Mouse (Mus musculus) left cerebral cortex, adult 6 months (tissue): ENCODE results near the gene Rce1. TPM values are rescaled to one million over a fixed set of nuclear protein-coding genes. Genes with fewer than 3 reads are reported as not detected.

Experiments
- long read RNA-seq, 2 experiments: library from polyadenylated mRNA; unstranded; transcript quantifications; one replicate each; pipeline ENCODE4 v2.0.0; 2019 to 2020
- polyA plus RNA-seq: library from polyadenylated mRNA; unstranded; fragments of <200 nt; fragmentation: Nextera tagmentation; gene quantifications from 2 replicates; pipeline ENCODE4 v1.2.3, GENCODE M21; 2021

Rce1 gene
- polyA plus RNA-seq = 39.4 and 51.1 TPM in 2 replicates
- long read RNA-seq, experiment 1, transcript Rce1-202 (7 exons, 862 nt) = minor isoform, 7 of 130 reads
- long read RNA-seq, experiment 1, transcript Rce1-201 (8 exons, 1,425 nt) = major isoform, 46 of 130 reads
- long read RNA-seq, experiment 1, transcript Rce1-207 (8 exons, 1,455 nt) = minor isoform, 11 of 130 reads
- long read RNA-seq, experiment 1, partial matches to known transcripts = 10 of 130 reads
- long read RNA-seq, experiment 1, other reads (novel, unspliced or antisense) = 53 of 130 reads
- long read RNA-seq, experiment 2, transcript Rce1-207 (8 exons, 1,455 nt) = minor isoform, 6 of 50 reads
- long read RNA-seq, experiment 2, transcript Rce1-201 (8 exons, 1,425 nt) = major isoform, 14 of 50 reads
- long read RNA-seq, experiment 2, partial matches to known transcripts = 6 of 50 reads
- long read RNA-seq, experiment 2, other reads (novel, unspliced or antisense) = 23 of 50 reads

GRCm38 (mm10) chr19:4625179-4625828 lies at the start of gene Rce1:
Rce1 (minus strand) TSS chr19:4625641.

DNA sequence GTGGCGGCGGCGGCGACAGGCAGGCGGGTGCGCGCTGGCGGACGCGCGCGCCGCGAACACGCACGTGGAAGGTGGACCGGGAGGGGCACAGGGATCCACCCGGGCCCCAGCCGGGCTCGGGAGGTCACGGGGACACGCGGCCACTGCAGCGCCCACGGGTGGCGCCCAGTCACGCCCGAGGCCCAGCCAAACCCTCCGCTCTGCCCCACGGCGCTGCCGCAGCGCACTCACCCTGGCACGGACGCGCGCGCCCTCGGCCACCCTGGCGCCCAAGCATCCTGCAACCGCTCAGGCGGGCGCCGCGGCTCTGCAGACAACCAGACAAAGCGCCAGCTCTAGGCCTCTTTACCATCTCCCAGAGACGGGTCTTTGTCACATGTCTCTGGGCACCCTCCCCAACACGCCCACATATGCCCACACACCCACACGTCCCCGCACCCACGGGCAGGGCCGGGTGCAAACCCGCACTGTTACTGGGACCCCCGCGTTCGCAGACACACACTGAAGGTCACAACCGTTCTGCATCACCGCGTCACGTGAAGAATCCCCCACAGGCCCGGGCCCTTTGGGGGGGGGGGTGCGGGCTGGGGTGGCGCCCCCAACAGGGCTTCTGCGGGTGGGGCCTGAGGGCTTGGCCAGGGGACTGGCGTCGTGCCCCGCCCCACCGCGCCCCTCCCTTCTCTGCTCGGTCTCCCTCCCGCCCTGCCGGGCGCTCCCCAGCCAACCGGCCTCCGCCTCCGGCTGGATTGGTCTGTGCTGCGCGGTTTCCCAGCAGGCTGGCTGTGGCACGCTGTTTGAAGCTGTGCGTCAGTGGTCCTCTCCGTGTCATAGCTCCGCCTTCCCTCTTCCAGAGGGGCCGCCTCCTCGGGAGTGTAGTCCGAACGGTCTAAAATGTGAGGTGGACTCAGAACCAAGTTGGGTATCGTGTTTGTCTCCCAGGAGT lies 10.0 kb downstream of the Rce1 start, which contains the start of gene Lrfn4:
Lrfn4 (minus strand) TSS at position 517 of the 943 bp plus-strand sequence.

Other genes with a start within 250 kb of the Rce1 start
- gene Kdm2a, start 227.4 kb downstream of the Rce1 start, polyA plus RNA-seq = 8.5 and 13.1 TPM in 2 replicates
- gene Rhod, start 186.2 kb downstream of the Rce1 start, polyA plus RNA-seq = 0.95 and 1.1 TPM in 2 replicates
- 18.4 and 23.7 TPM in 2 replicates for gene Syt12, start 148.2 kb downstream of the Rce1 start, polyA plus RNA-seq
- gene 2010003K11Rik, start 127.1 kb downstream of the Rce1 start, polyA plus RNA-seq = not detected in 2 replicates
- gene Pcx, start 115.2 kb downstream of the Rce1 start, polyA plus RNA-seq = 20.7 and 20.8 TPM in 2 replicates
- gene Lrfn4, start 10.0 kb downstream of the Rce1 start, polyA plus RNA-seq = 2.0 and 4.3 TPM in 2 replicates
- 5.0 and 5.5 TPM in 2 replicates for gene Gm960, start 73.0 kb upstream of the Rce1 start, polyA plus RNA-seq
- gene Sptbn2, start 85.5 kb upstream of the Rce1 start, polyA plus RNA-seq = 48.6 and 61.2 TPM in 2 replicates
- gene Rbm4b, start 130.9 kb upstream of the Rce1 start, polyA plus RNA-seq = 21.5 and 24.9 TPM in 2 replicates
- 25.7 and 26.6 TPM in 2 replicates for gene Rbm4, start 168.3 kb upstream of the Rce1 start, polyA plus RNA-seq
- 5.1 and 8.4 TPM in 2 replicates for gene Gm21992, start 186.0 kb upstream of the Rce1 start, polyA plus RNA-seq
- gene Rbm14, start 186.0 kb upstream of the Rce1 start, polyA plus RNA-seq = 7.6 and 11.1 TPM in 2 replicates
- gene Ccs, start 213.7 kb upstream of the Rce1 start, polyA plus RNA-seq = 37.7 and 46.6 TPM in 2 replicates
- gene Ccdc87, start 213.7 kb upstream of the Rce1 start, polyA plus RNA-seq = 1.5 and 1.8 TPM in 2 replicates
- 79.0 and 97.4 TPM in 2 replicates for gene Ctsf, start 229.5 kb upstream of the Rce1 start, polyA plus RNA-seq